Mouse (Mus musculus): ENCODE measurements around the gene Ptchd4.

DNA sequence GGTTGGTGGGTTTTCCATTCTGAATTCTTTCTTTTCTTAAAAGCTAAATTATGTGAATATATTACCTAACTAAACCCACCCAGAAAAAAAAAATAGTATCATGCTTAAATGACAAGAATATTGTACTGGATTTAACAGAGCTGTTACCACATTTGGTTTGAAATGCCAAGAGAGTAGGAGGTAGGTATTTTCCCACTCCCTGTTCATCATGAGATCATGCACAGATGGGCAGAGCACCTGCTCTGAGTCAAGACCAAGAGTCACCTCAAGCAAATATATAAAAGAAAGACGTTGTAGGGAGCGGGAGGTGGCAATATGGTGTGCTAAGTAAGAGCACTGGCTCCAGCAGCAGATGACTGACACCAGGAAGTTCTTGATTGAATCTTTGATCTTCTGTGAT is 233.8 kb downstream of the Ptchd4 start:
- TF ChIP-seq HCFC1 (IDR thresholded peaks at IDR 0.05; ENCODE audit: low read depth, low read length) (no peak), MYC (IDR thresholded peaks at IDR 0.05; ENCODE audit: low read depth, low read length) (no peak), CTCF (IDR thresholded peaks at IDR 0.05 in 2 of 3, conservative IDR thresholded peaks at IDR 0.05 in 1 of 3; ENCODE audit: control insufficient read depth in 1 of 3, insufficient read depth in 1 of 3, low read depth in 2 of 3, low read length in 3 of 3, poor library complexity in 1 of 3, severe bottlenecking in 1 of 3) (no peak), BHLHE40 (IDR thresholded peaks at IDR 0.05; ENCODE audit: borderline replicate concordance, low read depth, low read length) (no peak), SIN3A (IDR thresholded peaks at IDR 0.05; ENCODE audit: low read length) (no peak), ZKSCAN1 (IDR thresholded peaks at IDR 0.05; ENCODE audit: low read depth, low read length) (no peak), MAFK (IDR thresholded peaks at IDR 0.05; ENCODE audit: borderline replicate concordance, low read depth, low read length) (no peak), EP300 (IDR thresholded peaks at IDR 0.05; ENCODE audit: low read depth in 1 of 2, low read length in 2 of 2) (no peak), NELFE (IDR thresholded peaks at IDR 0.05; ENCODE audit: low read depth, low read length) (no peak), ZC3H11A (IDR thresholded peaks at IDR 0.05; ENCODE audit: low read depth, low read length) (no peak), UBTF (IDR thresholded peaks at IDR 0.05; ENCODE audit: borderline replicate concordance, insufficient read depth, low read depth, low read length) (no peak), ETS1 (IDR thresholded peaks at IDR 0.05; ENCODE audit: low read depth, low read length) (no peak)
